Mouse (Mus musculus) heart, embryonic 10.5 days (tissue): ENCODE measurements around the gene Anapc11. TPM values are rescaled to one million over a fixed set of nuclear protein-coding genes. Genes with fewer than 3 reads are reported as not detected.

Source experiments
- DNase-seq: peaks from one replicate; pipeline ENCODE4 v3.0.0-alpha.2; 2017; ENCODE audit warnings: low spot score
- H3K27ac ChIP-seq: fragments of 300-500 bp; sonication (generic); 2 replicates; pipeline ENCODE4 v1.5.1; 2016; ENCODE audit warnings: mild to moderate bottlenecking
- H3K27me3 ChIP-seq: fragments of 300-500 bp; sonication (generic); 2 replicates; pipeline ENCODE4 v1.6.1; 2016; ENCODE audit warnings: mild to moderate bottlenecking; ENCODE audit not compliant: poor library complexity, insufficient read depth, severe bottlenecking
- H3K36me3 ChIP-seq: fragments of 300-500 bp; sonication (generic); 2 replicates; pipeline ENCODE4 v1.6.1; 2016; ENCODE audit warnings: mild to moderate bottlenecking, moderate library complexity
- H3K4me1 ChIP-seq: fragments of 300-500 bp; sonication (generic); 2 replicates; pipeline ENCODE4 v1.6.1; 2016; ENCODE audit warnings: mild to moderate bottlenecking
- H3K4me3 ChIP-seq: fragments of 300-500 bp; sonication (generic); 2 replicates; pipeline ENCODE4 v1.5.1; 2016; ENCODE audit warnings: mild to moderate bottlenecking, moderate library complexity
- H3K9me3 ChIP-seq: fragments of 300-500 bp; sonication (generic); 2 replicates; pipeline ENCODE4 v1.6.1; 2016; ENCODE audit warnings: mild to moderate bottlenecking, moderate library complexity
- WGBS: fragments of 180-500 bp; shearing (Covaris S2); methylation state at CpG from one replicate; pipeline ENCODE4 v1.1.7; 2016; 5-methylcytosine and 5-hydroxymethylcytosine counted together
- polyA plus RNA-seq: library from polyadenylated mRNA; unstranded; fragments of >200 nt; fragmentation: Nextera tagmentation; extraction: Ambion mirVana; gene quantifications from 2 replicates; pipeline ENCODE4 v1.2.1, GENCODE M21; 2016

Anapc11 gene
- polyA plus RNA-seq, 1 experiment from 2014 or later = 186 TPM

- Histone ChIP-seq H3K4me3 (0 out of 2 replicates have a peak overlapping the region, but pooled peaks have one; percentile 9), H3K36me3 (peaks cover 77% of the 10 kb centered on the region), H3K4me1 (peaks cover 20% of the 10 kb centered on the region), H3K9me3 (no peaks in the 10 kb centered on the region), H3K27ac (no peak overlapping the region), H3K27me3 (no peaks in the 10 kb centered on the region; the same call in 1 of the 2 replicates)
- no peak for DNase-seq
- WGBS = 89% methylated on average over 11 of the region's 11 CpGs
Measured at GRCm38 (mm10) chr11:120615606-120616203, 17.5 kb downstream of the Anapc11 start.

- H3K4me1 ChIP-seq = peaks cover 20% of the 10 kb centered on the region
- WGBS = 35% methylated on average over 4 of the region's 4 CpGs
- peaks cover 77% of the 10 kb centered on the region for H3K36me3 ChIP-seq
- no peaks in the 10 kb centered on the region for H3K27me3 ChIP-seq
- H3K27ac ChIP-seq = peak overlapping the region; percentile 89
- H3K4me3 ChIP-seq = peak overlapping the region; percentile 79
- DNase-seq = no peak
- no peaks in the 10 kb centered on the region for H3K9me3 ChIP-seq
Measured at GRCm38 (mm10) chr11:120616617-120617294, 18.5 kb downstream of the Anapc11 start.

- no peaks in the 10 kb centered on the region for H3K9me3 ChIP-seq
- peak within 1 kb of the TSS; percentile 79 for H3K4me3 ChIP-seq
- H3K27ac ChIP-seq = peak within 1 kb of the TSS; percentile 89
- H3K36me3 ChIP-seq = peaks cover 75% of the 10 kb centered on the region
- peaks cover 20% of the 10 kb centered on the region for H3K4me1 ChIP-seq
- peak; percentile 96 for DNase-seq
- no peaks in the 10 kb centered on the region for H3K27me3 ChIP-seq
- whole genome bisulfite sequencing = under 1% methylated on average over 56 of the region's 56 CpGs
Measured at GRCm38 (mm10) chr11:120617519-120618112, 19.4 kb downstream of the Anapc11 start, which contains the start of gene Pcyt2. TSS of gene Pcyt2 (minus strand) at chr11:120617936.

- H3K27me3 ChIP-seq = no peaks in the 10 kb centered on the region
- H3K36me3 ChIP-seq = peaks cover 71% of the 10 kb centered on the region
- no peaks in the 10 kb centered on the region for H3K9me3 ChIP-seq
- 90% methylated on average over 25 of the region's 25 CpGs for whole genome bisulfite sequencing
- peak overlapping the region; percentile 89 for H3K27ac ChIP-seq
- peaks cover 27% of the 10 kb centered on the region for H3K4me1 ChIP-seq
- DNase-seq = no peak
- peak overlapping the region; percentile 79; the same call in 1 of the 2 replicates for H3K4me3 ChIP-seq
Measured at GRCm38 (mm10) chr11:120618619-120619535, 20.7 kb downstream of the Anapc11 start.

GRCm38 (mm10) chr11:120620195-120620594 lies 22.0 kb downstream of the Anapc11 start:
- DNase-seq = no peak
- H3K36me3 ChIP-seq = peaks cover 60% of the 10 kb centered on the region
- H3K27ac ChIP-seq = no peak overlapping the region; the same call in 1 of the 2 replicates
- H3K4me3 ChIP-seq = no peak overlapping the region
- H3K9me3 ChIP-seq = no peaks in the 10 kb centered on the region
- peaks cover 37% of the 10 kb centered on the region for H3K4me1 ChIP-seq
- WGBS = 90% methylated on average over 14 of the region's 14 CpGs
- no peaks in the 10 kb centered on the region for H3K27me3 ChIP-seq

- peaks cover 31% of the 10 kb centered on the region for H3K4me1 ChIP-seq
- H3K36me3 ChIP-seq = peaks cover 65% of the 10 kb centered on the region
- H3K9me3 ChIP-seq = no peaks in the 10 kb centered on the region
- WGBS = 91% methylated on average over 6 of the region's 6 CpGs
- no peak overlapping the region for H3K27ac ChIP-seq
- no peak for DNase-seq
- H3K4me3 ChIP-seq = no peak overlapping the region
- H3K27me3 ChIP-seq = no peaks in the 10 kb centered on the region
Measured at GRCm38 (mm10) chr11:120622805-120623204, 24.6 kb downstream of the Anapc11 start.

GRCm38 (mm10) chr11:120623961-120624679 lies 25.9 kb downstream of the Anapc11 start:
- no peaks in the 10 kb centered on the region for H3K9me3 ChIP-seq
- H3K4me1 ChIP-seq = peaks cover 33% of the 10 kb centered on the region
- H3K27me3 ChIP-seq = no peaks in the 10 kb centered on the region
- peak overlapping the region; percentile 89 for H3K27ac ChIP-seq
- WGBS = 12% methylated on average over 30 of the region's 30 CpGs
- peak; percentile 92 for DNase-seq
- H3K4me3 ChIP-seq = peak overlapping the region; percentile 99
- H3K36me3 ChIP-seq = peaks cover 59% of the 10 kb centered on the region

GRCm38 (mm10) chr11:120624680-120625111 lies 26.5 kb downstream of the Anapc11 start:
- Histone ChIP-seq H3K36me3 (peaks cover 62% of the 10 kb centered on the region), H3K27me3 (no peaks in the 10 kb centered on the region), H3K4me1 (peaks cover 38% of the 10 kb centered on the region), H3K4me3 (peak overlapping the region; percentile 99), H3K9me3 (no peaks in the 10 kb centered on the region), H3K27ac (peak overlapping the region; percentile 89)
- DNase-seq = peak; percentile 95
- WGBS = 0% methylated on average over 53 of the region's 53 CpGs

- Histone ChIP-seq H3K9me3 (no peaks in the 10 kb centered on the region), H3K27me3 (no peaks in the 10 kb centered on the region), H3K27ac (peak within 1 kb of the TSS; percentile 89), H3K4me1 (peaks cover 44% of the 10 kb centered on the region), H3K36me3 (peaks cover 56% of the 10 kb centered on the region), H3K4me3 (peak within 1 kb of the TSS; percentile 99)
- 11% methylated on average over 5 of the region's 5 CpGs for WGBS
- DNase-seq = no peak
Measured at GRCm38 (mm10) chr11:120625152-120625775, 27.0 kb downstream of the Anapc11 start, which contains the start of gene Sirt7. TSS of gene Sirt7 (minus strand) at chr11:120625240.

GRCm38 (mm10) chr11:120626785-120627467 lies 28.7 kb downstream of the Anapc11 start:
- Histone ChIP-seq H3K4me3 (peak overlapping the region; percentile 12; the same call in 1 of the 2 replicates), H3K36me3 (peaks cover 40% of the 10 kb centered on the region), H3K9me3 (no peaks in the 10 kb centered on the region), H3K4me1 (peaks cover 61% of the 10 kb centered on the region), H3K27me3 (no peaks in the 10 kb centered on the region), H3K27ac (no peak overlapping the region)
- DNase-seq = no peak
- 90% methylated on average over 11 of the region's 11 CpGs for WGBS
